Mouse (Mus musculus) cerebellum, adult 18-20 months (tissue): ENCODE data around the gene Gfer.

ENCODE experiments used
- DNase-seq, 2 experiments: peaks; one replicate each; pipeline ENCODE4 v3.0.0; 2021

Gene Gfer

DNA sequence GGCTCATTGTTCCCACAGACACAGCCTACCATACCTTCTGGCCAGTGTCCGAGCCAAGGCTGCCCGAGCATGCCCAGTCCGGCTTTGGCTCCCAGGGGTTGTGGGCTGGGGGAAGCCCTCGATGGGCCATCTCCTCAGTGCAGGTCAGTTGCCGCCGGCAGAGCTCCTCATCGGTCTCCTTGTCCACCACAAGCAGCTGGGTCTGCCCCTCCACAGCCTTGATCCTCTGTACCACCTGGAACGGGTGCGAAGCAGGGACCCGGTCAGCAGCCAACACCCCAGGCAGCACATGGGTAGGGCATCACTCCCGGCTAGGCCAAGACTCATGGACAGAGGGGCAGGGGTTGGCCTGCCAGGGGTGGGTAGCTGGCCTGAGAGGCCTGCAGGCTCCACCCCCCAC, 48.5 kb downstream of the Gfer start:
- peak; percentile 42 to 50 for DNase-seq

- DNase-seq = no peak
These were observed 49.6 kb downstream of the Gfer start for GRCm38 (mm10) chr17:24646381-24646780.

- no peak for DNase-seq
These were observed 50.0 kb downstream of the Gfer start for GRCm38 (mm10) chr17:24645916-24646315.

GRCm38 (mm10) chr17:24644875-24645721, 50.9 kb downstream of the Gfer start:
- no peak for DNase-seq

- DNase-seq = no peak
These were observed 51.8 kb downstream of the Gfer start for GRCm38 (mm10) chr17:24644030-24644715.
